Comparison of ENCODE assay signal across 24 mouse cellular contexts in the genomic region with DNA sequence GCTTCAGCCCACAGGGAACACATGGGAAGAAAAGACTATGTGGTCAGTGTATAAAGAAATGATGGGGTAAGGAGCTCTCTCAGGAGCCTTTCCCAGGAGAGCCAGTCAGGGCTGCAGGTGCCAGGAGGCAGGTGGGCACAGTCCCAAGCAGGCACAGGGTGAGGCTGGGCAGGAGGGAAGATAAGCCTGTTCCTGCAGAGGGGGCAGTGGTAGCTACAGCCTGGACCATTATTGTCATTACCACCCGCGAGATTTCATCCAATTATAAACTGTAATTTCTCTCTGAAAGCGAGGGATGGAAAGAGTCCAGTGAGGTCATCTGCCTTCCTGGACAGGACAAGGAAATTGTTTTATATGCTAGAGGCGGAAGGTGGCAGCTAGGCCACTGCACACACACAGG. TPM values are rescaled to one million over a fixed set of nuclear protein-coding genes. Genes with fewer than 3 reads are reported as not detected.
DNase-seq lines count a peak whose midpoint lies in the region; TF ChIP-seq lines count a peak whose summit lies in the region.
"Had no signal": no experiment of that assay in that cellular context is flagged by ENCODE, and none has a peak within 500 bp of the region (broad histone marks: within the 10 kb centered on the region; RNA-seq: fewer than 3 reads in every experiment).

No protein-coding gene starts in this region.

- H3K4me3 ChIP-seq in cerebellum, adult 2 months (replicated peaks; ENCODE audit: insufficient read depth, low read depth, low read length) = no peak overlapping the region
- no peak overlapping the region for H3K4me3 ChIP-seq in gastrocnemius, adult 2 months
- H3K4me3 ChIP-seq: embryonic facial prominence, embryonic 10.5 days; embryonic facial prominence, embryonic 13.5 days; erythroblast, embryonic 14.5 days; heart, adult 2 months; heart, embryonic 10.5 days; heart, embryonic 13.5 days had no signal

- no peak overlapping the region for H3K27ac ChIP-seq in cerebellum, adult 2 months (ENCODE audit: insufficient read depth, low read length)
- peak overlapping the region; percentile 73 for H3K27ac ChIP-seq in gastrocnemius, adult 2 months
- H3K27ac ChIP-seq: embryonic facial prominence, embryonic 10.5 days; embryonic facial prominence, embryonic 13.5 days; heart, adult 2 months; heart, embryonic 10.5 days; heart, embryonic 13.5 days; hindbrain, embryonic 14.5 days; hindbrain, postnatal 0 days had no signal

- 14% methylated on average over 4 of the region's 4 CpGs for WGBS in cerebellum, adult 2 months

- no peak for TF ChIP-seq CTCF in cerebellum, adult 2 months (IDR thresholded peaks at IDR 0.05; ENCODE audit: borderline replicate concordance, insufficient read depth, low read depth, low read length)
- no peak for TF ChIP-seq CTCF in gastrocnemius, adult 2 months (IDR thresholded peaks at IDR 0.05)

- H3K27me3 ChIP-seq in cerebellum, adult 2 months (ENCODE audit: control insufficient read depth, insufficient read depth, low read length) = no peaks in the 10 kb centered on the region

- intact Hi-C loops in gastrocnemius, adult 2 months (cut with DNase I) = no loop called here

- TF ChIP-seq POLR2A in cerebellum, adult 2 months (IDR thresholded peaks at IDR 0.05; ENCODE audit: borderline replicate concordance, insufficient read depth, low read length) = no peak

- peaks cover 66% of the 10 kb centered on the region for H3K4me1 ChIP-seq in cerebellum, adult 2 months (ENCODE audit: control insufficient read depth, insufficient read depth, low read length)

- DNase-seq in cerebellum, adult 2 months = peak; percentile 51 to 53
- DNase-seq in cerebellum, postnatal 10 days = no peak
- DNase-seq in gastrocnemius, adult 2 months = peak; percentile 48
- DNase-seq in gastrocnemius, postnatal 25 days = no peak
- DNase-seq in MN1 (ENCODE audit: low spot score) = peak; percentile 68
- no peak for DNase-seq in heart, adult 18-20 months
- DNase-seq: adrenal gland, postnatal 25 days; cerebellum, adult 9-11 months; embryo, embryonic 11 days; gastrocnemius, postnatal 14 days; heart, adult 2 months; heart, postnatal 14 days; heart, postnatal 4 days; kidney, adult 11 months; kidney, adult 8-10 months had no signal

RNA-seq across cellular contexts. Expression of a gene that starts 1.6 kb away (rescaled TPM):
- 5.4 and 6.2 TPM in 2 replicates for polyA plus RNA-seq in cerebellum, adult 2 months (2012; rRNA removed)
- under 1 TPM; 0.53 to 0.54 TPM for total RNA-seq in gastrocnemius, adult 2 months (2021)
- total RNA-seq in gastrocnemius, postnatal 25 days (2021) = under 1 TPM; 0.31 to 0.35 TPM
- 1 to 10 TPM in 1 of 2 experiments, under 1 TPM in 1; 0.82 to 1.4 TPM for total RNA-seq in heart, adult 18-20 months (2021)
- total RNA-seq: MEL had no signal
- polyA plus RNA-seq: activated CD4-positive, CD25-positive, alpha-beta regulatory T cell, adult 4 months; erythroblast, embryonic 14.5 days had no signal

RNA-seq across cellular contexts. Expression of a gene that starts 50.6 kb away (rescaled TPM):
- polyA plus RNA-seq in cerebellum, adult 2 months (2012; rRNA removed) = 30.8 and 33.8 TPM in 2 replicates
- 100 to 1,000 TPM; 261 to 294 TPM for total RNA-seq in gastrocnemius, adult 2 months (2021)
- total RNA-seq in gastrocnemius, postnatal 25 days (2021) = 100 to 1,000 TPM; 227 to 252 TPM
- total RNA-seq in heart, adult 18-20 months (2021) = 100 to 1,000 TPM; 303 to 332 TPM

Comparison
In these comparisons a context has a peak if more than half of its experiments do, and no peak if none do; other contexts are left out.
1. DNase-seq: peak in cerebellum, adult 2 months (2 of 2), gastrocnemius, adult 2 months (single experiment) and MN1 (single experiment); none in cerebellum, postnatal 10 days (0 of 2), gastrocnemius, postnatal 25 days (single experiment) and heart, adult 18-20 months (0 of 2).